Mouse (Mus musculus) testis, adult 2 months (tissue): Measurements from ENCODE around the gene Tc2n. TPM values are rescaled to one million over a fixed set of nuclear protein-coding genes. Genes with fewer than 3 reads are reported as not detected.

Experiments
- H3K27ac ChIP-seq: fragments of 200-500 bp; 2 replicates; pipeline ENCODE4 v1.5.1; 2012; ENCODE audit warnings: low read depth, low read length; ENCODE audit not compliant: control insufficient read depth, insufficient read depth
- H3K27me3 ChIP-seq: fragments of 200-500 bp; 2 replicates; pipeline ENCODE4 v1.6.1; 2012; ENCODE audit warnings: mild to moderate bottlenecking, low read length, moderate library complexity; ENCODE audit not compliant: control insufficient read depth, insufficient read depth
- H3K36me3 ChIP-seq: fragments of 200-500 bp; 2 replicates; pipeline ENCODE4 v1.6.1; 2012; ENCODE audit warnings: mild to moderate bottlenecking, low read length; ENCODE audit not compliant: control insufficient read depth, insufficient read depth
- H3K4me1 ChIP-seq: fragments of 200-500 bp; 2 replicates; pipeline ENCODE4 v1.6.1; 2012; ENCODE audit warnings: low read length; ENCODE audit not compliant: control insufficient read depth, insufficient read depth
- H3K4me3 ChIP-seq: fragments of 200-500 bp; 2 replicates; pipeline ENCODE4 v1.5.1; 2012; ENCODE audit warnings: low read depth, mild to moderate bottlenecking, low read length, moderate library complexity, mixed read lengths; ENCODE audit not compliant: control insufficient read depth
- CTCF ChIP-seq: fragments of 200-500 bp; IDR thresholded peaks from 2 replicates; pipeline ENCODE4 v1.5.1; 2012; ENCODE audit warnings: low read depth, mild to moderate bottlenecking, inconsistent platforms, low read length, moderate library complexity; ENCODE audit not compliant: control insufficient read depth, insufficient read depth, insufficient replicate concordance
- POLR2A ChIP-seq: fragments of 200-500 bp; IDR thresholded peaks from 2 replicates; pipeline ENCODE4 v1.6.1; 2012; ENCODE audit warnings: low read depth, mild to moderate bottlenecking, inconsistent platforms, low read length, moderate library complexity; ENCODE audit not compliant: control insufficient read depth
- polyA plus RNA-seq: library from polyadenylated mRNA; depleted of rRNA; stranded (reverse); fragments of >200 nt; gene quantifications from 2 replicates; pipeline ENCODE4 v1.2.3, GENCODE M21; 2012

Gene Tc2n
- polyA plus RNA-seq, 1 experiment, result 3.7 TPM

DNA sequence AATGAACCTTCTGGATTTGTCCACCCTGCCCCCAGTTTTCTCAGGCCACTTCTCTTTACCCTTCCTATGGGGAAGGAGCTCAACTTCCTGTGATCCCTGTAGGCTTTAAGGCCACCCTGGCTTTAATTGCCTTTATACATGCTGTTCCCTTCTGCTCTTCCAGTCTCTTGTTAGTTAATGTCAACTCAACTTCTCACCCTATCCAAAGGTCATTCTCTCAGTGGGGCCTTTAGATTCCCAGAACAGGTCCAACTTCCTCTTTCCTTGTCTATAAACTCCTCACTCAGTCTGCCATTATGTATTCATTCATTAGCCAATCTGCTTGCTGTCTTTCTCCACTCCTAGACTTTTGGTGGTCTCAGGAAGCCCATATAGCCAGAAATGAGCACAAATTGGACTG is 40.4 kb upstream of the Tc2n start:
- Histone ChIP-seq H3K4me3 (no peak overlapping the region), H3K36me3 (no peaks in the 10 kb centered on the region), H3K4me1 (no peaks in the 10 kb centered on the region), H3K27ac (no peak overlapping the region), H3K27me3 (no peaks in the 10 kb centered on the region)
- TF ChIP-seq CTCF, result no peak
- no peak for TF ChIP-seq POLR2A

DNA sequence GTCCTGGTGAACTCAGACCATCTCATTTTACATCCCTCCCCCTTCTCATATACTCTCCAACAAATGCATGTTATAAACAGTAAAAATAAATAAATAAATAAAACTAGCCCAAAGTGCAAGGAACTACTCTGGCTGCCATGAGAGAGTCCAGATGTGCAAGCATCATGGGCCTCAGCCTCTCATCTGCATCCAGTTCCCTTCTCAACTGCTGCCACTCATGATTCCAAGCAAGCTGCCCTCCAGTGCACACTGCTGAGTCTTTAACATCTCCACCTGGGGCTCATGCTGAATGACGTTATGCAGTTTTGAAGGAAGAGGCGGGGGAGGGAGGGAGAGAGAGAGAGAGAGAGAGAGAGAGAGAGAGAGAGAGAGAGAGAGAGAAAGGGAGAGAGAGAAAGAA is 24.1 kb upstream of the Tc2n start:
- Histone ChIP-seq H3K4me3 (no peak overlapping the region), H3K4me1 (no peaks in the 10 kb centered on the region), H3K27ac (no peak overlapping the region), H3K36me3 (no peaks in the 10 kb centered on the region), H3K27me3 (no peaks in the 10 kb centered on the region)
- no peak for TF ChIP-seq POLR2A
- no peak for TF ChIP-seq CTCF

DNA sequence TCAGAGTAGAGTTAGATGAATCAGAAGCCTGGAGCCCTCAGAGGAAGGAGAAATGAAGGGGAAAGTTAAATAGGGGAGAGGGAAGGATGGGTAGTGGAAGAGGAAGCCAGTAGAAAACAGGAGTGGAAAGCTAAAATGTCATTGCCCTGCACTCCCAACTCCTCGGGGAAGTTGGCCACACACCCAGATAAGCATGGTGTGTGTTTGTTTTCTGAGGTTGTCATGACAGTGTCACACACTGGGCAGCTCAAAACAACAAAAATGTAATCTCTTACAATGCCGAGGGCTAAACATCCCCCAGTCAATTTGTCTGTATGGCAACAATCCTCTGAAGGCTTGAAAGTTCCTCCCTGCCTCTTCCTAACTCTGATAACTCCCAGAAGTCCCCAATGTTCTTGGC is 22.2 kb upstream of the Tc2n start:
- Histone ChIP-seq H3K27me3 (no peaks in the 10 kb centered on the region), H3K4me1 (no peaks in the 10 kb centered on the region), H3K27ac (no peak overlapping the region), H3K36me3 (no peaks in the 10 kb centered on the region), H3K4me3 (no peak overlapping the region)
- no peak for TF ChIP-seq CTCF

DNA sequence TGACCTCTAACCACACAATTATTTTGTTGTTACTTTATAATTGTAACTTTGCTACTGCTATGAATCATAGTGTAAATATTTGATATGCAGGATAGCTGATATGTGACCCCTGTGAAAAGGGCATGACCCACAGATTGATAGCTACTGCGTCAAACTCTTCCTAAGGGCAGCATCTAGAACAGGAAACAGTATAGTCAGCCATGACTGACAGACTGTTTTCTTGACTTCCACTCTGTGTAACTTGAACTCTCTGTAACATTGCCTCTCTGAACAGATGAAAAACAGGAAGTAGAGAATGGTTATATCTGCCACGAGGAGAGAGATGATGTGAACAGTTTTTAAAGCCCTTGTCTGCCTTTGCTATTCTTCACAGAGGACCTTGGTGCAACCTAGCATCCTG is 21.7 kb upstream of the Tc2n start:
- H3K36me3 ChIP-seq, result no peaks in the 10 kb centered on the region
- no peak overlapping the region for H3K4me3 ChIP-seq
- no peak overlapping the region for H3K27ac ChIP-seq
- H3K4me1 ChIP-seq, result no peaks in the 10 kb centered on the region
- TF ChIP-seq POLR2A (no peak), CTCF (no peak)
- no peaks in the 10 kb centered on the region for H3K27me3 ChIP-seq

DNA sequence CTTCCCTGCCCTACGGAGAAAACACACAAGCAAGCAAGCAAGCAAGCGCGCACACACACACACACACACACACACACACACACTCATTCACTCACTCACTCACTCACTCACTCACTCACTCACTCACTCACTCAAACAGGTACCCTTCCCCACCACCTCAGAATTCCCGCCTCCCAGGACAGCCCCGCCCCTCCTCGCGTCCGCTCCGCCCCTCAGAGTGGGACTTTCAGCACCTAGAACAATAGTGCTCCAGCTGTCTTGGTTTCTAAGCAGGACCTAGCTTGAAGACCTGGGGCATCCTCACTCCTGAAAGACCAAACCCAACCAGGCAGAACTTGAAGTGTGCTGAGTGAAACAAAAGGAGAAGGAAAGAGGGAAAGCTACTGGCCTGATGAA is 430 bp upstream of the Tc2n start:
- H3K36me3 ChIP-seq, result no peaks in the 10 kb centered on the region
- peak overlapping the region; percentile 93 for H3K4me3 ChIP-seq
- H3K27ac ChIP-seq, result peak overlapping the region; percentile 85
- no peaks in the 10 kb centered on the region for H3K27me3 ChIP-seq
- no peaks in the 10 kb centered on the region; the same call in 1 of the 2 replicates for H3K4me1 ChIP-seq
- no peak for TF ChIP-seq CTCF
- no peak for TF ChIP-seq POLR2A

DNA sequence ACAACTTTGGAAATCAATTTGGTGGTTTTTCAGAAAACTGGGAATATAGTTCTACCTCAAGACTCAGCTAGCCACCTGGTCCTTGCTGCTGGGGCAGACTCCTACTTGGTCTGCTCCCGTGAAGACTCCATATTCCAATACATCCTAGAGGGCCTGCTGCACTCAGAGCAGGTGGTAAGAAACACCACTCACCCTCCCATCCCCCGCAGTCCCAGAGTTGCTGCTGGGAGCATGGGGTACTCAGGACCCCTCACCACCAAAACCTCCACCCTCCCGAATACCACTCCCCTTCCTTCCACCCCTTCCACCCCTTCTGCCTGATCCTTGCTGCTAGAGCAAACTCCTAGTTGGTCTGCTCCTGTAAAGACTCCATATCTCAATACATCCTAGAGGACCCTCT is 19.1 kb downstream of the Tc2n start:
- no peak overlapping the region for H3K4me3 ChIP-seq
- no peak overlapping the region for H3K27ac ChIP-seq
- H3K27me3 ChIP-seq, result no peaks in the 10 kb centered on the region
- H3K4me1 ChIP-seq, result no peaks in the 10 kb centered on the region
- H3K36me3 ChIP-seq, result no peaks in the 10 kb centered on the region
- TF ChIP-seq POLR2A (no peak), CTCF (no peak)

DNA sequence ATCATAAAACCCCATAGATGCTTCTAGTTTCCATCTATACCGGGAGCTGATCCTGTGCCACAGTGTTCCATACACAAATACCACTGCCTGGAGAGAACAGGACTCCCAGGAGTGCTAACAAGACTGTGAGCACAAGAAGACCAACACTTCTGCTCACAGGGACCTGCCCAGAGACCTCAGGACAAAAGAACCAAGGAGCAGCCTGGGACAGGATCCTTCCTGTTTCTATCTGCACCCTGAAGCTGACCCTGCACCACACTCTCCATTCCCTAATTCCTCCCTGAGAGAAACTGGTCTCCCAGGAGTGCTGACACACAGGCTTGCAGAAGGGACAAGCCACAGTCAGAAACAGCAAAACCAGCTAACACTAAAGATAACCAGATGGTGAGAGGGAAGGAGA is 21.8 kb downstream of the Tc2n start:
- Histone ChIP-seq H3K4me3 (no peak overlapping the region), H3K27ac (no peak overlapping the region), H3K27me3 (no peaks in the 10 kb centered on the region), H3K36me3 (no peaks in the 10 kb centered on the region), H3K4me1 (no peaks in the 10 kb centered on the region)
- no peak for TF ChIP-seq POLR2A
- TF ChIP-seq CTCF, result no peak

DNA sequence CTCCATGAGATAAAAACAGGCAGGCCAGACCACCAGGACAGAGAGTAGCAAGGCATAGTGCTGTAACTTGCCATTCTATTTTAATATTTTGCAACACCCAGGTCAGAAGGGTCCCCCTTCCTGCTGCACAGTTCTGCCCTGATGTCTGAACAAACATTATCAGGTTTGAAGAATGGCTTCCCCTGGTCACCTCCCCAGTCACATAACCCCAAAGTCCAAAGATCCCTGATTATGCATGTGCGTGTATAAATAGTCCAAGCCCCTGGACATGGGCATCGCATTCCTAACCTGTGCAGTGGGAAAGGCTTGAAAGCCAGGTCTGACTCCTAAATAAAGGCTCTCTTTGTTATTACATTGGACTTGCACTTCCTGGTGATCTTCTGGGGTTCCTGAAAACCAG is 37.8 kb downstream of the Tc2n start:
- H3K4me3 ChIP-seq, result no peak overlapping the region
- H3K36me3 ChIP-seq, result no peaks in the 10 kb centered on the region
- H3K4me1 ChIP-seq, result no peaks in the 10 kb centered on the region
- H3K27me3 ChIP-seq, result no peaks in the 10 kb centered on the region
- H3K27ac ChIP-seq, result no peak overlapping the region
- no peak for TF ChIP-seq CTCF
- no peak for TF ChIP-seq POLR2A
